Mouse (Mus musculus): ENCODE measurements around the gene Kirrel2.

The Kirrel2 gene

GRCm38 (mm10) chr7:30429327-30429726, 28.2 kb downstream of the Kirrel2 start:
- TF ChIP-seq GATA4 (IDR thresholded peaks at IDR 0.05; ENCODE audit: insufficient replicate concordance, low read length) = no peak

GRCm38 (mm10) chr7:30423071-30423641, 34.3 kb downstream of the Kirrel2 start:
- TF ChIP-seq GATA4 (IDR thresholded peaks at IDR 0.05; ENCODE audit: insufficient replicate concordance, low read length) = no peak

DNA sequence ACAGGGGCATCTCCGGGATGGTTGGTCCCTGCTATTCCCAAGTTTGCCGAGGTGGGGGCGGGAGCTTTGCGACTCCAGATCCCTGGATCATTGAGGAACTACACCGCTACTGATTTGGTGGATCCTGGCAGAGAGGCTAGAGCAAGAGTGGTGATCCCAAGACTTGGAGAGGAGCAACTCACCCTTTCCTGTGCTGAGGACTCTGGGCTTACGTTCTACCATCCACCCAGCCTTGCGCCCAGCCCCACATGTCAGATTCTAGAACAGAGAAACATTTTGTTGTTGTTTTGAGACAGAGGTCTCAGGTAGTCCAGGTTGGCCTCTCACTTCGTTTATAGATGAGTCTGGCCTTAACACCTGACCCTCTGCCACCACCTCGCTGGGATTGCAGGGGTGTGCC, 34.9 kb downstream of the Kirrel2 start:
- no peak for TF ChIP-seq GATA4 (IDR thresholded peaks at IDR 0.05; ENCODE audit: insufficient replicate concordance, low read length)

DNA sequence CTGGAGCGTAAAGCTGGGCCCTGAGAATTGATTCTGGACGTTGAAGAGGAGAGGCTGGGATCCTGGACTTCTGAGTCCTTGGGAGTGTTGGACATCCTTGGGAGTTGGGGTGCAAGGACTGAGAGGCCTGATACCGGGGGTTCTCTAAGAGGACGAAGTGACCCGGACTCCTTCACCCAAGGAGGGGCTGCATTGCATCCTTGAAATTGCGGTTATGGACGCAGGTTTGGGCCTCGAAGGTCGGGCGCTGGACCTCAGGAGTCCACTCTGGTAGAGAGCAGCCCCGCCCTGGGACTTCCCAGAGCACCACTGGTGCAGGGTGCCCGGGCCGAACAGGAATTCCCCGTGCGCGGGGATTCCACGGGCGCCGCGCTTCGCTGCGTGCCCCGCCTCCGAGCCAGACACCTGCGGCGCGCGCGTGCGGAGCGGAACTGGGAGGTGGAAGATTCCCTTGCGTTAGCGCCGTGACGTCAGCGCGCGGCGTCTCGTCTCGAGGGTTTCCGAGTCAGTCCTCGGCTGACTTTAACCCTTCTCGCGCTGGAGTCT, 35.5 kb downstream of the Kirrel2 start:
- no peak for TF ChIP-seq GATA4 (IDR thresholded peaks at IDR 0.05; ENCODE audit: insufficient replicate concordance, low read length)

DNA sequence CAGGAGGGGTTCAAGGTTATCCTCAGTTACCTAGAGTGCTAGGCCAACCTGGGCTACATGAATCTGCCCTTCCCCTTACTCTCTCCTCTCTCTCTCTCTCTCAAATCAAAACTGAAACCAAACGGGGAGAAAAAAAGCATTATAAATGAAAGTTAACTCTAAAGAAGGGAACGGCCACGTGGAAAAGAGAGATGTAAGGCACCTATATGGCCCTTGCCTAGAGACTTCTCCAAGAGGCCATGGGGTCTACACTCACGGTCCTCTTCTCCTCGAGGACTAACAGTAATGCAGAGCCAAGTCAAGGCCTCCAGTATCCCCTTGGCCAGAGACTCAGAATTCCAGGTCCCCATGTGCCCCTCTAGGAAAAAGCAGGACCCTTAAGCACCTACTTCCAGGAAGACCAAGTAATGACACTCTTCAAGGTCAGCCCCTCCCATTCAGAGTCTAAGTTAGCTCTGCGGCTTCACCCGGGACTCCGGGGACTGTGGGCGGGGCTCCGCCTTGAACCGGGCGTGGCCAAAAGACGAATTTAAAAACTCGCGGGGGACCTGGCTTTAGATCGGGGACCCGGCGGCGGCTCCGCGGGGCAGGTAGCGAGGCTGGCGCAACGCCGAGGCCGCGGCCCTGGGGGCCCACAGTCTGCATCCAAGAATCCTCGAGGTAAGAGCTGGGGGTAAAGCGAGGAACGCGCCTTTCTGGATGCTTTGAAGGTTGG, 36.2 kb downstream of the Kirrel2 start, which contains the start of gene Nfkbid:
Gene Nfkbid (plus strand): TSS at position 558 of the 715 bp plus-strand sequence.
- TF ChIP-seq GATA4 (IDR thresholded peaks at IDR 0.05; ENCODE audit: insufficient replicate concordance, low read length) = no peak

GRCm38 (mm10) chr7:30420673-30421072, 36.8 kb downstream of the Kirrel2 start:
- TF ChIP-seq GATA4 (IDR thresholded peaks at IDR 0.05; ENCODE audit: insufficient replicate concordance, low read length) = no peak

DNA sequence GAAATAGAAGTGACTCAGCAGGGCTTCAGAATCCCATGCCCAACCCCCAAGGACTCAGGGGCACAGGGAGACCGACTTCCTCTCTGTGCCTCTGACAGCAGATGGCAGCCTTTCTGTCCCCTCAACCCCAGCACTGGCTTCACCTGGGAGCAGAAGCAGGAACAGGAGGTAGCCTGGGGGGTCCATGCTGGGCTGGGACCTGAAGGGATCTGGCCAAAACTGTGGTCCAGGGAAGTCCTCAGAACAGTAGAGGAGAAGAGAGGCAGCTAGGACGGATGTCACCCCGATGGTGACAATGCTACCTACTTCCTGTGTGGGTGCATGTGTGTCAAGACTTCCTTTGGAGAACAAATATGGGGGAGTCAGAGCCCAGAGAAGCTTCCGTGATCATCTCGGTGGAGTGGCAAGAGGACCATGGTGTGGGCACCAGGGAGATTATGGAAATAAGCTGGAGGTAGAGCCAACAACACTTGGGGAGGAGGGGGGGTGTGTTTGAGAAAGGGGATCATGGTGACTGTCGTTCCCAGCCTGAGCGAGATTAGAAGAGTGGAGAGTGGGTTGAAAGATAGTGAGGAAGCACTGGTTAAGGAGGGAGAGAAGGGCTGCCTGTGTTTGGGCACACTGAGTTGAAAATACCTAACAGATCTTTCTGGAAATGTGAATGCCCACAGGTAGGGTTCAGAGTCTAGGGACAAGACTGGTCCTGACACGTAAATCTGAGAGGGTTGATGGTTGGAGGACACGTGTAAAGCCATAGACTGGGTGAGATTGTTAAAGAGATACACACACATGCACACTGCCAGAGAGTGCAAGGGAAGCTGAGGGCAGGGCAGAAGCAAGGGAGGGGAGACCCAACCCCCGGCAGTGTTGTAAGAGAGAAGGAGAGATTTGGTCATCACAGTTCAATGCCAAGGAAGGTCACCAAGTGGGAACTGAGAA, 37.7 kb downstream of the Kirrel2 start, which contains the start of gene Hcst:
Gene Hcst (minus strand): TSS at position 294 of the 939 bp plus-strand sequence.
- TF ChIP-seq GATA4 (IDR thresholded peaks at IDR 0.05; ENCODE audit: insufficient replicate concordance, low read length) = no peak

- TF ChIP-seq GATA4 (IDR thresholded peaks at IDR 0.05; ENCODE audit: insufficient replicate concordance, low read length) = no peak
Observed at GRCm38 (mm10) chr7:30417856-30418255, 39.6 kb downstream of the Kirrel2 start.

DNA sequence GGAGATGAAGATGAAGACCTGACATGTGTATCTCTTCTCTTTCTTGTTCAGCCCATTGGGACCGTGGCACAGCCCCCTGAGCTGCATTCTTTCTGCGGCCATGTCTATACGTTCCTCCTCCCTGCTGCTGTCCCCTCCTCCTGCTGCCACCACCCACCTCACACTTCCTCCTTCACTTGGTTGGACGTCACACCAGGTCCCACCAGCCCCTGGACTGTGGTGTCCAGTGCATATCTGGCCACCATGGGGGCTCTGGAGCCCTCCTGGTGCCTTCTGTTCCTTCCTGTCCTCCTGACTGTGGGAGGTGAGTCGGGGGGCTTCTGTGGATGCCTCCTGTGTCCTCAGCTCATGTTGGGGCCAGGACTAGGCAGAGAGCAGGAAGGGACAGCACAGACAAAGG, 43.9 kb downstream of the Kirrel2 start, which contains the start of gene Tyrobp:
Gene Tyrobp (plus strand): TSS at position 165 of the 400 bp plus-strand sequence.
- no peak for TF ChIP-seq GATA4 (IDR thresholded peaks at IDR 0.05; ENCODE audit: insufficient replicate concordance, low read length)

GRCm38 (mm10) chr7:30412735-30413147, 44.7 kb downstream of the Kirrel2 start:
- no peak for TF ChIP-seq GATA4 (IDR thresholded peaks at IDR 0.05; ENCODE audit: insufficient replicate concordance, low read length)

- TF ChIP-seq GATA4 (IDR thresholded peaks at IDR 0.05; ENCODE audit: insufficient replicate concordance, low read length) = no peak
Observed at GRCm38 (mm10) chr7:30411023-30411422, 46.5 kb downstream of the Kirrel2 start.

DNA sequence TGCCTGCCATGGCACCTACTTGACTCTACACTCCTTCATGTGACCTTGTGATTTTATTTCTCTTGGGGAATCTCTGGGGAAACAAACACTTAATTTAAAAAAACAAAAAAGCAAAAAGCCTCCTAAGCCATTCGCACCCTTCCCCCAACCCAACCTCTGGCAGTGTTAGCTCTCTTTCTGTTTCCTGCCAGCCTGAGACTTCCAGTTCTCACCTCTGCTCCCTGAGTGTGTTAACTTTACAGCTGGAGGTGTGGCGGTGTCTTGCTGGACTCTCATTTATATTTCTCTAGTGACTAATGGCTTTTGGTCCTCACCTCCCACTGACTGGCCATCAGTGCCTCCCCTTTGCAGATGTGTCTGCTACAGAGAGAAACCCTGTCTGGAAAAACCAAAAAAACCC, 47.7 kb downstream of the Kirrel2 start:
- no peak for TF ChIP-seq GATA4 (IDR thresholded peaks at IDR 0.05; ENCODE audit: insufficient replicate concordance, low read length)

- TF ChIP-seq GATA4 (IDR thresholded peaks at IDR 0.05; ENCODE audit: insufficient replicate concordance, low read length) = no peak
Observed at GRCm38 (mm10) chr7:30408639-30409038, 48.9 kb downstream of the Kirrel2 start.

DNA sequence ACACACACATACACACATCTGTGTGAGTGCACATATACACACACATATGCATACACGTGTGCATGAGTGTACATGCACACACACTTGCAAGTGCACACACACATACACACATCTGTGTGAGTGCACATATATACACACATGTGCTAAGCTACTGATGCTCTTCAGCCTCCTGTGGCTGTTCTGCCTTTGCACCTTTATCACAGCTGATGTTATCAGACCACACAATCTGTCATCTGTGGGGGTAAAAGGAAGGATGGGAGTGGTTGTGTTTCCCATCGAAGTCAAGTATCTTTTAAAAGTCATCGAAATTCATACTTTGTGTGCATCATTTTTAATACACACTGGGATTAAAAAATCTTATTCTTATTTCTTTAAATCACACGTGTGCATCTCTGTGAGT, 55.1 kb downstream of the Kirrel2 start:
- no peak for TF ChIP-seq GATA4 (IDR thresholded peaks at IDR 0.05; ENCODE audit: insufficient replicate concordance, low read length)

DNA sequence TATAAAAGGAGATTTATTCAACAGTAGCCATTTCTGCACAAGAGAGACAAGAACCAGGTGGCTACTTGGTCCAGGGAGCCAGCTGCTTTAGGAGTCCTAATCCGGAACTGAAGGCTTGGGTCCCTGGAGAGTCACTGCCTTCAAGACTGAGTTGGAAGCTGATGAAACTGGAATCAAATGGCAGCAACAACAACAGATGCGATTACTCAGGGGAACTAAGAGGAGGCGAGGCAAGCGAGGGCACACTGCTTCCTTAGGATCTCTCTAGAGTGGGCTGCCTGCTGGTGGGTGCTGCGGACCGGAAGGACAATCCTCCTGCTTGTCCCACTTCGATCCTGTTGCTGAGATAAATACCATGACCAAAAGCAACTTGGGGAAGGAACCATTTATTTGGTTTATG, 57.8 kb downstream of the Kirrel2 start:
- no peak for TF ChIP-seq GATA4 (IDR thresholded peaks at IDR 0.05; ENCODE audit: insufficient replicate concordance, low read length)
